Mouse (Mus musculus) MEL (cell line): ENCODE results near the gene Lin7a.

Experiments
- CTCF ChIP-seq, 3 experiments: IDR thresholded peaks in 2 of 3; conservative IDR thresholded peaks in 1 of 3; 2 replicates each; pipeline ENCODE4 v1.5.1; 2011 to 2012; ENCODE audit warnings: low read length in 3 of 3, low read depth in 2 of 3, mild to moderate bottlenecking in 2 of 3, improper control_type of control experiment in 1 of 3, inconsistent platforms in 1 of 3, mixed read lengths in 1 of 3, moderate library complexity in 1 of 3; ENCODE audit not compliant: control insufficient read depth in 1 of 3, insufficient read depth in 1 of 3, poor library complexity in 1 of 3, severe bottlenecking in 1 of 3
- MAFK ChIP-seq: IDR thresholded peaks from 2 replicates; pipeline ENCODE4 v1.6.1; 2011; ENCODE audit warnings: low read depth, mild to moderate bottlenecking, low read length, improper control_type of control experiment, borderline replicate concordance
- POLR2AphosphoS5 ChIP-seq: IDR thresholded peaks from 2 replicates; pipeline ENCODE4 v1.6.1; 2012; ENCODE audit warnings: low read depth, borderline replicate concordance, mild to moderate bottlenecking, inconsistent platforms, low read length, moderate library complexity, mixed read lengths

GRCm38 (mm10) chr10:107223186-107223440, 48.4 kb upstream of the Lin7a start:
- TF ChIP-seq POLR2AphosphoS5 (no peak), MAFK (no peak), CTCF (IDR thresholded peaks at IDR 0.05 in 2 of 3, conservative IDR thresholded peaks at IDR 0.05 in 1 of 3; ENCODE audit: control insufficient read depth in 1 of 3, insufficient read depth in 1 of 3, low read depth in 2 of 3, low read length in 3 of 3, poor library complexity in 1 of 3, severe bottlenecking in 1 of 3) (no peak)
